Mouse (Mus musculus): ENCODE data around the gene Gm21969. TPM values are rescaled to one million over a fixed set of nuclear protein-coding genes. Genes with fewer than 3 reads are reported as not detected.

The Gm21969 gene
- polyA plus RNA-seq, 1 experiment from 2014 or later: not detected

DNA sequence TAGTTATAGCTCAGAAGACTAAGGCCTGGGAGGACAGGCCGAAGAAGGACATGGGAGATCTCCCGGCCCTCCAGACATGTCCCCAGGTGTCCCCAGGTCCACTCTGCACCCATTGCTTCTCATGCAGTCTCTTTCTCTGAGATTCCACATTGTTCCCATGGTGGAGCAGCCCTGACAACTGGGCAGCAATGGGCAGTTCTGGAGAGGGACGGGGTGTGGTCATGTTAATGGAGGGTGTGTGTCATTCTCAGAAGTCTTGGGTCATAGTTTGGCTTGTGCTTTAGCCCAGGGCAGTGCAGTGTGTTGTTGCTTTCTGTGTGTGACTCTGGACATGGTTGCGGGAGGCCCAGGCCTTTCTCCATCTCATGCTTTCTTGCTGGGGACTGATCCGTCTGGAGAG, 3.7 kb downstream of the Gm21969 start:
- no peaks in the 10 kb centered on the region for H3K27me3 ChIP-seq (ENCODE audit: control insufficient read depth, insufficient read depth, low read length)

DNA sequence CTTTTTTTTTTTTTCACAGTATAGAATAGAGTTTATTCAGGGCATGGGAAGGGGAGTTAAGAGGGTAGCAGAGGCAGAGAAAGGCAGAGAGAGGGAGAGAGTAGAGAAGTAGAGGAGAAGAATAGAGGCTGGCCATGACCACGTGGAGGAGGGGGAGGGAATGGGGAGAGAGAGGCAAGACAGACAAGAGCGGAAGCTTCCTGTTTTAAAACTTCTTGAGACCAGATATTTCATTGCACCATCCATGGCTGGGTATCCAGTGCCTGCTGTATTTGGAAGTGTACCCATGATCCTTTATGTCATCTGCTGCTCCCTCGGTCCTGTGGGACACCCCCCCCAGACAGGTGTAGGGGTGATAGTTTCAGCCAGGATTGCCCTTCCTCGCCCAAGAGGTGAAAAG, 6.0 kb downstream of the Gm21969 start:
- Histone ChIP-seq H3K27me3 (ENCODE audit: control insufficient read depth, insufficient read depth, low read length) (no peaks in the 10 kb centered on the region), H3K4me1 (ENCODE audit: control insufficient read depth, insufficient read depth, low read length) (no peaks in the 10 kb centered on the region), H3K27ac (ENCODE audit: low read depth, low read length) (no peak overlapping the region), H3K4me3 (ENCODE audit: low read depth, low read length) (no peak overlapping the region), H3K9ac (ENCODE audit: low read length) (no peak overlapping the region), H3K9me3 (ENCODE audit: control insufficient read depth, low read length) (peaks cover 5% of the 10 kb centered on the region; the same call in 1 of the 2 replicates), H3K36me3 (ENCODE audit: control insufficient read depth, insufficient read depth, low read length) (peaks cover 4% of the 10 kb centered on the region), H3K4me2 (no peak overlapping the region)
- DNase-seq (ENCODE audit: low spot score, missing footprints) (no peak), ATAC-seq (ENCODE audit: low FRiP score) (no peak)
- WGBS: 80% methylated on average over 4 of the region's 4 CpGs

More for the DNA sequence above, 3.7 kb downstream of the Gm21969 start:
- H3K9ac ChIP-seq (ENCODE audit: low read length): no peak overlapping the region
- DNase-seq (ENCODE audit: low spot score, missing footprints) (no peak), ATAC-seq (ENCODE audit: low FRiP score) (no peak)
- H3K9me3 ChIP-seq (ENCODE audit: control insufficient read depth, low read length): no peaks in the 10 kb centered on the region
- H3K27ac ChIP-seq (ENCODE audit: low read depth, low read length): no peak overlapping the region
- WGBS: 94% methylated on average over 5 of the region's 5 CpGs
- H3K4me1 ChIP-seq (ENCODE audit: control insufficient read depth, insufficient read depth, low read length): no peaks in the 10 kb centered on the region
- no peak overlapping the region for H3K4me2 ChIP-seq
- no peaks in the 10 kb centered on the region; the same call in 1 of the 2 replicates for H3K36me3 ChIP-seq (ENCODE audit: control insufficient read depth, insufficient read depth, low read length)
- no peak overlapping the region for H3K4me3 ChIP-seq (ENCODE audit: low read depth, low read length)

DNA sequence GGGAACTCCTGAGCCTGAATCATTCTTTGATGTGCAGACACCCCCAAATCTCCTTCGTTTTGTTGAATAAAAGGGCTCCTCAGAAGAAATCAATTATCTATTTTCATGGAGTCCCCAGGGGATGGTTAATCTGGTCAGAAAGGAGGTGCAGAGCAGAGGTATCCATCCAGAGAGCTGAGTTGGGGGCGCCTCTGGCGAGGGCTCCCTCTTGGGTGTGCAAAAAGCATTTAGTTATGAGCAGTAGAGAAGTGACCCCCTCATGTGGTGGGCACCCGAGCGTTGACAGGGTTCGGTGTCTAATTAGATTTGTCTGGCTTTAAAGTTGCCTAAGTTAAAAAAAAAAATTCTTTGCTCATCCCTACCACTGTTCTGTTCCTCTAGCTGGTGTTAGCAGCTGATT, 8.0 kb downstream of the Gm21969 start:
- WGBS: 56% methylated on average over 6 of the region's 6 CpGs
- no peak for DNase-seq (ENCODE audit: low spot score, missing footprints)
- H3K4me2 ChIP-seq: no peak overlapping the region

DNA sequence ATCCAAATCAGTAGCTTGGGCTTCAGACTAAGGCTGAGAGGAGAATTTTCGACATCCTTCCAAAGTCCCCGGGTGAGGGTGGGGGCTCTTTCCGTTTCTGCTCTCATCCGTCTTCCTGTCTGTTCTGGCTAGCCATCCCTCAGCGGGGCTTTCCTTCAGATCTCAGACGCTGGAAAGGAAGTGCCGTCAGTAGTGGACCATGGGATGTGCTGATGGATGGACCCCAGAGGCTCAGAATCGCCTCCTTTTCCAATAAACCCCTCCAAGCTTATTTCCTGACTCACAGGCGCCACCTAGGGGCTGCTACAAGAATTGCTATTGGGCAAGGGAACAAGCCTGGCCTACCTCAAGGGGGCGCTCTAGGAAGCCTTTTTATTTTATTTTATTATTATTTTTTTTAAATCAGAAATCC, 8.6 kb downstream of the Gm21969 start:
- Histone ChIP-seq H3K4me3 (ENCODE audit: low read depth, low read length) (no peak overlapping the region), H3K4me1 (ENCODE audit: control insufficient read depth, insufficient read depth, low read length) (peaks cover 4% of the 10 kb centered on the region), H3K9ac (ENCODE audit: low read length) (no peak overlapping the region), H3K36me3 (ENCODE audit: control insufficient read depth, insufficient read depth, low read length) (peaks cover 11% of the 10 kb centered on the region), H3K27ac (ENCODE audit: low read depth, low read length) (no peak overlapping the region), H3K4me2 (no peak overlapping the region), H3K27me3 (ENCODE audit: control insufficient read depth, insufficient read depth, low read length) (no peaks in the 10 kb centered on the region), H3K9me3 (ENCODE audit: control insufficient read depth, low read length) (peaks cover 6% of the 10 kb centered on the region; the same call in 1 of the 2 replicates)
- peak; percentile 55; the same call in 1 of the 2 replicates for ATAC-seq (ENCODE audit: low FRiP score)
- 4% methylated on average over 10 of the region's 10 CpGs for WGBS
- peak; percentile 97 for DNase-seq (ENCODE audit: low spot score, missing footprints)

More for the DNA sequence above, 8.0 kb downstream of the Gm21969 start:
- ATAC-seq (ENCODE audit: low FRiP score): no peak
- H3K27ac ChIP-seq (ENCODE audit: low read depth, low read length): no peak overlapping the region
- peaks cover 11% of the 10 kb centered on the region for H3K36me3 ChIP-seq (ENCODE audit: control insufficient read depth, insufficient read depth, low read length)
- H3K27me3 ChIP-seq (ENCODE audit: control insufficient read depth, insufficient read depth, low read length): no peaks in the 10 kb centered on the region
- peaks cover 1% of the 10 kb centered on the region for H3K4me1 ChIP-seq (ENCODE audit: control insufficient read depth, insufficient read depth, low read length)
- peaks cover 6% of the 10 kb centered on the region; the same call in 1 of the 2 replicates for H3K9me3 ChIP-seq (ENCODE audit: control insufficient read depth, low read length)
- no peak overlapping the region for H3K4me3 ChIP-seq (ENCODE audit: low read depth, low read length)
- H3K9ac ChIP-seq (ENCODE audit: low read length): no peak overlapping the region

DNA sequence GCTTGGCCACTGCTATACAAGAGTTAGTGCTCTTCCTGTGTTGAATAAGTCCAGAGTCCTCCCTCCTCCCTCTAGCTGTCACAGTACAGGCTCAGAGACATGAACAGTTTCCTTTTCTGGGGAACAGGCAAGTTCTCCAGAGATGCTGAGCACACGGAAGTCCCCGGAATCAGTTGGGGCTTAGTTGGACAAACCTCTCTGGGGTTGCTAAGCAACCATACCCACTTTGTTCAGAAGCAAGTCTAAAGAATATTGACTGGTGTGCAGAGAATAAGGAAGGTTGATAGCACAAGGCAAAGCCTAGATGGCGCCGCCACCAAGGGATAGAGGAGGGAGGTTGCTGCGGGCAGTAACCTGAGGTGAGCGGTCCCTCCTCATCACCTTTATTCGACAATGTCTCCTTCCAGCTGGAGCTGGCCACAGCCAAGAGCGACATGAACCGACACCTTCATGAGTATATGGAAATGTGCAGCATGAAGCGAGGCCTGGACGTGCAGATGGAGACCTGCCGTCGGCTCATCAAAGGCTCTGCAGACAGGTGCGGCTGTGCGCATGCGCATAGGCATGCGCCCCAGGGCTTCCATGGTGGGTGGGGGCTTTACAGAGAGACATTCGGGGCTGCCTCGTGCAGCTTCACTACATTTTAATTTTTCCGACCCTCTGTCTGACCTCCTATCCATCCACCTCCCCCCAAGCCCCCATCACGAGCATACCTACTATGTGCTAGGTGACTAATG, 11.7 kb downstream of the Gm21969 start:
- DNase-seq (ENCODE audit: low spot score, missing footprints) (no peak), ATAC-seq (ENCODE audit: low FRiP score) (no peak)
- H3K4me1 ChIP-seq (ENCODE audit: control insufficient read depth, insufficient read depth, low read length): peaks cover 6% of the 10 kb centered on the region
- H3K27ac ChIP-seq (ENCODE audit: low read depth, low read length): no peak overlapping the region
- H3K4me2 ChIP-seq: no peak overlapping the region
- no peak overlapping the region for H3K9ac ChIP-seq (ENCODE audit: low read length)
- H3K27me3 ChIP-seq (ENCODE audit: control insufficient read depth, insufficient read depth, low read length): no peaks in the 10 kb centered on the region
- no peak overlapping the region for H3K4me3 ChIP-seq (ENCODE audit: low read depth, low read length)
- peaks cover 11% of the 10 kb centered on the region for H3K36me3 ChIP-seq (ENCODE audit: control insufficient read depth, insufficient read depth, low read length)
- WGBS: 89% methylated on average over 21 of the region's 21 CpGs
- peaks cover 6% of the 10 kb centered on the region; the same call in 1 of the 2 replicates for H3K9me3 ChIP-seq (ENCODE audit: control insufficient read depth, low read length)

DNA sequence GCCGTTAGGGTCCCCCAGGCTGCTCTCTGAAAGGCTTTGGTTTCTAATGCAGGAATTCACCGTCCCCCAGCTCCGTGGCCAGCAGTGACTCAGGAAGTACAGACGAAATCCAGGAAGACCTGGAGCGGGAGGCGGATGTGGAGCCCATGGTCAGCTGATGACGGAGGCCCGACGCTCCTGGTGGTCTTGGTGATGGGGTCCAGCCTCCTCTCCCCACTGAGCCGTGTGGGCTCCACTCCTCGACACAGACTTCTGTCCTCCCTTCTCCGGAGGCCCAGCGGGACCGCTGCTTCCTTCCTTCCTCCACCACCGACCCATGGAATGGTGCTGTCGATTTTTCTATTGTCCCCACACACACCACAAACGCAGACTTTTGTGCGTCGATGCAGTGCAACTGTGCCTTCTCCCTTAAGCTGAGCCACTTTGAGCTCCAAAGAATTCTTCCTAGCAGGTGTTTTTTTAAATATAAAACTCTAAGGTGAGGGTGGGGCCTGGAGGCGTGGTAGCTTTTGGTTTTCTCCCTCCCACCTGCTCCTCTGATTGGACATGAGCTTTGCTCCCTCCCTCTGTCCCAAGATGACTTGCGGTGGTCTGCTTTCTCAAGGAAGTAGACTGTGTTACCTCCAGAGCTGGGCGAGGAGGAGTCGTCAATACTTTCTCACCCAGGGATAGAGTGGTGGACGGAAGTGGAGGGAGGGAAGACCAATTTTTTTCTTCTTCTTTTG, 13.5 kb downstream of the Gm21969 start:
- Histone ChIP-seq H3K9ac (ENCODE audit: low read length) (peak overlapping the region; percentile 46), H3K9me3 (ENCODE audit: control insufficient read depth, low read length) (peaks cover 6% of the 10 kb centered on the region; the same call in 1 of the 2 replicates), H3K4me3 (ENCODE audit: low read depth, low read length) (peak overlapping the region; percentile 37), H3K4me2 (peak overlapping the region; percentile 58), H3K4me1 (ENCODE audit: control insufficient read depth, insufficient read depth, low read length) (peaks cover 6% of the 10 kb centered on the region), H3K27ac (ENCODE audit: low read depth, low read length) (peak overlapping the region; percentile 8; the same call in 1 of the 2 replicates), H3K27me3 (ENCODE audit: control insufficient read depth, insufficient read depth, low read length) (no peaks in the 10 kb centered on the region), H3K36me3 (ENCODE audit: control insufficient read depth, insufficient read depth, low read length) (peaks cover 11% of the 10 kb centered on the region)
- 7% methylated on average over 24 of the region's 24 CpGs for whole genome bisulfite sequencing
- ATAC-seq (ENCODE audit: low FRiP score) (peak; percentile 80), DNase-seq (ENCODE audit: low spot score, missing footprints) (peak; percentile 92)

DNA sequence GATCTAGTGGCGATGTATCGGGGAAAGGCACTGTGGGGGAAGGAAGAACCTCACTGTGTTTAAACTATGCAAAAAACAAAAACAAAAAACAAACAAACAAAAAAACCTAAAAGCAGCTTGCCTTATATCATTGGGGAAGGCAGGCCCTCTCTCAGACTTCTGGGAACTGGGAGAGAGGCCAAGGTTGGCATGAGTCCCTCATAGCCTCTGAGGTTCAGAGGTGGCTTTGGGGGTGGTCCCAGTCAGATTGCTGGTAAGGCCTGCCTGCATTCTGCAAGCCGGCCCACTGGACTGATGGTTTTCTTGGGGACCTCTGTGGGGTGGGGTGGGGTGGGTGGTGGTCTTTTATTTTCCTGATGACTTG, 14.0 kb downstream of the Gm21969 start:
- Histone ChIP-seq H3K9me3 (ENCODE audit: control insufficient read depth, low read length) (peaks cover 6% of the 10 kb centered on the region; the same call in 1 of the 2 replicates), H3K9ac (ENCODE audit: low read length) (peak overlapping the region; percentile 46; the same call in 1 of the 2 replicates), H3K27ac (ENCODE audit: low read depth, low read length) (no peak overlapping the region), H3K36me3 (ENCODE audit: control insufficient read depth, insufficient read depth, low read length) (peaks cover 11% of the 10 kb centered on the region), H3K4me1 (ENCODE audit: control insufficient read depth, insufficient read depth, low read length) (peaks cover 6% of the 10 kb centered on the region), H3K4me3 (ENCODE audit: low read depth, low read length) (peak overlapping the region; percentile 37), H3K4me2 (peak overlapping the region; percentile 58), H3K27me3 (ENCODE audit: control insufficient read depth, insufficient read depth, low read length) (no peaks in the 10 kb centered on the region)
- ATAC-seq (ENCODE audit: low FRiP score) (no peak), DNase-seq (ENCODE audit: low spot score, missing footprints) (no peak)
- WGBS: 46% methylated on average over 3 of the region's 3 CpGs

DNA sequence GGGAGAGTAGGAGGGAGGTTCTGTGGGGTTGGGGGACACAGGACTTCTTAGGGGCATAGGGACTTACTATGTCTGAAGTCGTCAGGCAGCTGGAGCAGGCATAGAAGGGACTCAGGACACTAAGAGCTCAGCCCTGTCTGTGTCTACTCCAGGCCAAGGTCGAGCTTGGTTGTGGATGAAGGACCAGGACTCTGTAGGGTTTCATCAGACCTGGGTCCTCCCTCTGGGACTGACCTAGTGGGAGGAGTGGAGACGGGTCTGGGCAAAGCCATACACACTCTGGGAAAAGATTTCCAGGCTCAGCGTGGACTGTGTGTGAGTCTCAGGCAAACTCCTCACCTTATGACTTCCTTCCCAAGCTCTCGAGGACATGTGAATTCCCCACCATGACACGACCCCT, 16.8 kb downstream of the Gm21969 start:
- 73% methylated on average over 6 of the region's 6 CpGs for WGBS
- no peak overlapping the region for H3K27ac ChIP-seq (ENCODE audit: low read depth, low read length)
- no peak for DNase-seq (ENCODE audit: low spot score, missing footprints)
- H3K4me1 ChIP-seq (ENCODE audit: control insufficient read depth, insufficient read depth, low read length): peaks cover 17% of the 10 kb centered on the region
- ATAC-seq (ENCODE audit: low FRiP score): no peak
- H3K9me3 ChIP-seq (ENCODE audit: control insufficient read depth, low read length): no peaks in the 10 kb centered on the region
- no peak overlapping the region for H3K4me2 ChIP-seq
- H3K36me3 ChIP-seq (ENCODE audit: control insufficient read depth, insufficient read depth, low read length): peaks cover under 1% of the 10 kb centered on the region; the same call in 1 of the 2 replicates
- no peak overlapping the region for H3K4me3 ChIP-seq (ENCODE audit: low read depth, low read length)
- H3K27me3 ChIP-seq (ENCODE audit: control insufficient read depth, insufficient read depth, low read length): no peaks in the 10 kb centered on the region
- no peak overlapping the region for H3K9ac ChIP-seq (ENCODE audit: low read length)
